Comparison of ENCODE assay signal across 8 mouse cellular contexts in genomic region chr8:123411246-123411645, GRCm38 (mm10). TPM values are rescaled to one million over a fixed set of nuclear protein-coding genes. Genes with fewer than 3 reads are reported as not detected.
DNase-seq lines count a peak whose midpoint lies in the region; ATAC-seq and TF ChIP-seq lines count a peak whose summit lies in the region.

Tubb3 (plus strand) TSS chr8:123411424.

- peak within 1 kb of the TSS; percentile 97 for H3K4me2 ChIP-seq in forebrain, embryonic 14.5 days (ENCODE audit: low read length)
- peak within 1 kb of the TSS; percentile 85 for H3K4me2 ChIP-seq in hindbrain, postnatal 0 days (ENCODE audit: low read depth, low read length)
- peak within 1 kb of the TSS; percentile 99 for H3K4me2 ChIP-seq in midbrain, embryonic 16.5 days (ENCODE audit: low read length)

- H3K27ac ChIP-seq in forebrain, embryonic 14.5 days (ENCODE audit: low read depth, low read length) = peak within 1 kb of the TSS; percentile 97
- H3K27ac ChIP-seq in hindbrain, postnatal 0 days = peak within 1 kb of the TSS; percentile 94
- peak within 1 kb of the TSS; percentile 99 for H3K27ac ChIP-seq in midbrain, embryonic 16.5 days (ENCODE audit: low read length)

- peak; percentile 59 for DNase-seq in thymus, postnatal 14 days
- no peak for DNase-seq in thymus, postnatal 25 days
- peak; percentile 96 for DNase-seq in cerebellum, adult 11-12 months
- peak; percentile 98 for DNase-seq in forebrain, embryonic 14.5 days (ENCODE audit: low spot score)
- DNase-seq in hindbrain, postnatal 0 days (ENCODE audit: low spot score) = peak; percentile 97
- DNase-seq in left cerebral cortex, postnatal 14 days (ENCODE audit: low spot score in 2 of 2) = peak; percentile 93 to 94
- peak; percentile 90 for DNase-seq in telencephalon, adult 2 months (ENCODE audit: low read depth, low spot score)

- no peaks in the 10 kb centered on the region for H3K36me3 ChIP-seq in forebrain, embryonic 14.5 days (ENCODE audit: control insufficient read depth, insufficient read depth, low read length)
- no peaks in the 10 kb centered on the region for H3K36me3 ChIP-seq in hindbrain, postnatal 0 days (ENCODE audit: insufficient read depth, low read length)
- H3K36me3 ChIP-seq in midbrain, embryonic 16.5 days (ENCODE audit: control insufficient read depth, insufficient read depth, low read length) = no peaks in the 10 kb centered on the region

- WGBS in forebrain, embryonic 14.5 days = under 1% methylated on average over 29 of the region's 29 CpGs
- under 1% methylated on average over 29 of the region's 29 CpGs for WGBS in hindbrain, postnatal 0 days
- under 1% methylated on average over 29 of the region's 29 CpGs for WGBS in midbrain, embryonic 16.5 days

- H3K4me1 ChIP-seq in forebrain, embryonic 14.5 days (ENCODE audit: control insufficient read depth, insufficient read depth, low read length) = peaks cover 15% of the 10 kb centered on the region
- peaks cover 20% of the 10 kb centered on the region; the same call in 1 of the 2 replicates for H3K4me1 ChIP-seq in hindbrain, postnatal 0 days (ENCODE audit: insufficient read depth, low read length)
- H3K4me1 ChIP-seq in midbrain, embryonic 16.5 days (ENCODE audit: control insufficient read depth, insufficient read depth, low read length) = peaks cover 26% of the 10 kb centered on the region

- TF ChIP-seq CTCF in hindbrain, postnatal 0 days (IDR thresholded peaks at IDR 0.05; ENCODE audit: low read depth) = no peak

- no peaks in the 10 kb centered on the region for H3K27me3 ChIP-seq in forebrain, embryonic 14.5 days (replicated peaks; ENCODE audit: control insufficient read depth, insufficient read depth, low read length)
- H3K27me3 ChIP-seq in hindbrain, postnatal 0 days (ENCODE audit: insufficient read depth, low read length) = no peaks in the 10 kb centered on the region
- H3K27me3 ChIP-seq in midbrain, embryonic 16.5 days (ENCODE audit: control insufficient read depth, insufficient read depth, low read depth, low read length) = no peaks in the 10 kb centered on the region

- H3K9ac ChIP-seq in forebrain, embryonic 14.5 days (ENCODE audit: low read length) = peak within 1 kb of the TSS; percentile 99
- peak within 1 kb of the TSS; percentile 79 for H3K9ac ChIP-seq in hindbrain, postnatal 0 days (replicated peaks; ENCODE audit: low read length)
- H3K9ac ChIP-seq in midbrain, embryonic 16.5 days (ENCODE audit: low read depth, low read length) = peak within 1 kb of the TSS; percentile 100

- ATAC-seq in forebrain, embryonic 14.5 days = peak; percentile 92
- peak; percentile 89 for ATAC-seq in hindbrain, postnatal 0 days
- peak; percentile 95 for ATAC-seq in midbrain, embryonic 16.5 days

- peak within 1 kb of the TSS; percentile 87 for H3K4me3 ChIP-seq in forebrain, embryonic 14.5 days (ENCODE audit: low read depth, low read length)
- peak within 1 kb of the TSS; percentile 62 for H3K4me3 ChIP-seq in hindbrain, postnatal 0 days (ENCODE audit: low read length)
- peak within 1 kb of the TSS; percentile 93 for H3K4me3 ChIP-seq in midbrain, embryonic 16.5 days (ENCODE audit: low read depth, low read length)

- intact Hi-C loops in left cerebral cortex, postnatal 14 days (cut with DNase I) = no loop called here

- H3K9me3 ChIP-seq in forebrain, embryonic 14.5 days (replicated peaks; ENCODE audit: control insufficient read depth, low read length) = no peaks in the 10 kb centered on the region
- no peaks in the 10 kb centered on the region for H3K9me3 ChIP-seq in hindbrain, postnatal 0 days (ENCODE audit: low read length)
- H3K9me3 ChIP-seq in midbrain, embryonic 16.5 days (replicated peaks; ENCODE audit: control insufficient read depth, low read length, poor library complexity, severe bottlenecking) = no peaks in the 10 kb centered on the region

RNA-seq across cellular contexts. Expression of gene Tubb3, which starts in this region (rescaled TPM):
- polyA plus RNA-seq in forebrain, embryonic 14.5 days (2014; fragmentation: Nextera tagmentation; extraction: Ambion mirVana) = 1,786 and 1,955 TPM in 2 replicates
- total RNA-seq in hindbrain, postnatal 0 days (2014; rRNA removed) = 3,792 and 3,923 TPM in 2 replicates
- 1,431 and 1,610 TPM in 2 replicates for polyA plus RNA-seq in hindbrain, postnatal 0 days (2015; fragmentation: Nextera tagmentation; extraction: Ambion mirVana)
- 100 to 1,000 TPM; 691 to 709 TPM for total RNA-seq in left cerebral cortex, postnatal 14 days (2021)
- polyA plus RNA-seq in midbrain, embryonic 16.5 days (2015; fragmentation: Nextera tagmentation; extraction: Ambion mirVana) = 2,090 and 2,148 TPM in 2 replicates
